Mouse (Mus musculus) retina, embryonic 14.5 days (tissue): Measurements from ENCODE around the gene Peli3.
"Not testable (repeated sequence)": the region's sequence is repeated elsewhere in the genome, so short reads cannot be mapped to it uniquely, and the experiment has no call there.

ENCODE experiments used
- DNase-seq: peaks from one replicate; pipeline ENCODE4 v3.0.0-alpha.2; 2015; ENCODE audit warnings: low spot score

Peli3 gene

GRCm38 (mm10) chr19:4942551-4943252 lies at the start of gene Peli3:
Gene Peli3 (minus strand): TSS chr19:4943127.
- DNase-seq, result peak; percentile 87

- peak; percentile 22 for DNase-seq
Observed at GRCm38 (mm10) chr19:4992371-4992770, 49.4 kb upstream of the Peli3 start.

- DNase-seq, result peak; percentile 36
Observed at GRCm38 (mm10) chr19:4990716-4991115, 47.8 kb upstream of the Peli3 start.

GRCm38 (mm10) chr19:4990256-4990625 lies 47.3 kb upstream of the Peli3 start, which contains the start of gene Npas4:
Gene Npas4 (minus strand): TSS chr19:4990316.
- DNase-seq, result no peak

GRCm38 (mm10) chr19:4989434-4990255 lies 46.7 kb upstream of the Peli3 start:
- DNase-seq, result peak; percentile 40

- DNase-seq, result peak; percentile 91
Observed at GRCm38 (mm10) chr19:4989013-4989412, 46.1 kb upstream of the Peli3 start.

- DNase-seq, result peak; percentile 83
Observed at GRCm38 (mm10) chr19:4981767-4982166, 38.8 kb upstream of the Peli3 start.

- peak; percentile 55 for DNase-seq
Observed at GRCm38 (mm10) chr19:4968236-4968635, 25.3 kb upstream of the Peli3 start.

GRCm38 (mm10) chr19:4961928-4962601 lies 19.1 kb upstream of the Peli3 start, which contains the start of gene Mrpl11:
Gene Mrpl11 (plus strand): TSS chr19:4962147.
- DNase-seq, result peak; percentile 95

- DNase-seq, result not testable (repeated sequence)
Observed at GRCm38 (mm10) chr19:4948641-4949040, 5.7 kb upstream of the Peli3 start.

GRCm38 (mm10) chr19:4945540-4945939 lies 2.6 kb upstream of the Peli3 start:
- no peak for DNase-seq

GRCm38 (mm10) chr19:4943253-4943588 lies 294 bp upstream of the Peli3 start:
- no peak for DNase-seq

GRCm38 (mm10) chr19:4937444-4938310 lies 5.2 kb downstream of the Peli3 start:
- DNase-seq, result no peak

GRCm38 (mm10) chr19:4936896-4937295 lies 6.0 kb downstream of the Peli3 start:
- no peak for DNase-seq

GRCm38 (mm10) chr19:4928781-4929180 lies 14.1 kb downstream of the Peli3 start:
- DNase-seq, result no peak

GRCm38 (mm10) chr19:4927904-4928531 lies 14.9 kb downstream of the Peli3 start, which contains the start of gene Dpp3:
Gene Dpp3 (minus strand): TSS chr19:4928287.
- DNase-seq, result peak; percentile 98

GRCm38 (mm10) chr19:4925121-4925860 lies 17.6 kb downstream of the Peli3 start:
- DNase-seq, result no peak

GRCm38 (mm10) chr19:4919652-4920051 lies 23.3 kb downstream of the Peli3 start:
- DNase-seq, result no peak

- DNase-seq, result no peak
Observed at GRCm38 (mm10) chr19:4916827-4917226, 26.1 kb downstream of the Peli3 start.

GRCm38 (mm10) chr19:4915924-4916603 lies 26.9 kb downstream of the Peli3 start:
- DNase-seq, result no peak
